Mouse (Mus musculus): ENCODE results near the gene Tgfbr3. TPM values are rescaled to one million over a fixed set of nuclear protein-coding genes. Genes with fewer than 3 reads are reported as not detected.
"Not testable (repeated sequence)": the region's sequence is repeated elsewhere in the genome, so short reads cannot be mapped to it uniquely, and the experiment has no call there.

Gene Tgfbr3
- polyA plus RNA-seq, 1 experiment from 2014 or later = 4.4 TPM

DNA sequence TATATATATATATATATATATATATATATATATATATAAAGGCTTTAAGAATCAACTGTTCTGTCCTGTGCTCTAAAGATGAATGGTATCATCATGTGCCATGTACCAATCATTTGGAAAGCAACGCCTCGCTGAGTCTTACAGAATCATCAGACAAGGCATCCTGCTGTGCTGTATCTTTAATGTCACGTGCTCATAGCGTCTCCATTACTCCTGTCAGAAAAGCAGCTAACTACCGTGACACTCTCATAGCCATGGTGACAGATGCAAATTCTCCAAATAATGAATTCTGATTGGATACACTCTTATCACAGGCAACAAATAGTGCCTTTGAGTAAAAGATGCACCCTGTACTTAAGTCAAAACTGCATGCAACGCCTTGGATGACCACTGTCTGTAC, 40.7 kb downstream of the Tgfbr3 start:
- no peak overlapping the region for H3K4me3 ChIP-seq (ENCODE audit: low read depth, low read length)
- H3K36me3 ChIP-seq (replicated peaks; ENCODE audit: insufficient read depth, low read length) = no peaks in the 10 kb centered on the region
- no peak overlapping the region for H3K9ac ChIP-seq (replicated peaks)
- ATAC-seq = no peak
- no peaks in the 10 kb centered on the region for H3K27me3 ChIP-seq (ENCODE audit: insufficient read depth, low read length)
- H3K4me2 ChIP-seq (ENCODE audit: low read depth, low read length) = no peak overlapping the region
- H3K4me1 ChIP-seq (ENCODE audit: insufficient read depth) = peaks cover 15% of the 10 kb centered on the region
- H3K27ac ChIP-seq (ENCODE audit: low read depth) = no peak overlapping the region
- WGBS (ENCODE audit: insufficient replicate concordance) = 73% methylated on average over 6 of the region's 6 CpGs
- no peaks in the 10 kb centered on the region for H3K9me3 ChIP-seq (ENCODE audit: low read length)
- TF ChIP-seq EP300 (IDR thresholded peaks at IDR 0.05; ENCODE audit: low read depth) = no peak
- no peak for TF ChIP-seq CTCF (IDR thresholded peaks at IDR 0.05; ENCODE audit: low read depth)
- no peak for DNase-seq

DNA sequence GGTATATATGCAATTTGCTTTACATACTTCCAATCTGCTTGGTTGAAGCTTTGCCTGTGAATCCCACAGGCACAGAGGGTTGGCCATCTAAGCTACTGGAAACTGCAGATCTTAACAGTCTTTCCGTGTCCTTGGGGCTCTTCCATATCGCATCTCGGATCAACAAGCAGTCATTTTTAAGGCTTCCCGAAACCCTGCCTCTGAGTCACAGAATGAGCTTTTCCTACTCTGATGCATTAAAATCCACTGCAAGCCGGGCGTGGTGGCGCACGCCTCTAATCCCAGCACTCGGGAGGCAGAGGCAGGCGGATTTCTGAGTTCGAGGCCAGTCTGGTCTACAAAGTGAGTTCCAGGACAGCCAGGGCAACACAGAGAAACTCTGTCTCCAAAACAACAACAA, 41.1 kb downstream of the Tgfbr3 start:
- 88% methylated on average over 10 of the region's 11 CpGs for WGBS (ENCODE audit: insufficient replicate concordance)
- not testable (repeated sequence) for DNase-seq
- H3K4me1 ChIP-seq (ENCODE audit: insufficient read depth) = peaks cover 16% of the 10 kb centered on the region

DNA sequence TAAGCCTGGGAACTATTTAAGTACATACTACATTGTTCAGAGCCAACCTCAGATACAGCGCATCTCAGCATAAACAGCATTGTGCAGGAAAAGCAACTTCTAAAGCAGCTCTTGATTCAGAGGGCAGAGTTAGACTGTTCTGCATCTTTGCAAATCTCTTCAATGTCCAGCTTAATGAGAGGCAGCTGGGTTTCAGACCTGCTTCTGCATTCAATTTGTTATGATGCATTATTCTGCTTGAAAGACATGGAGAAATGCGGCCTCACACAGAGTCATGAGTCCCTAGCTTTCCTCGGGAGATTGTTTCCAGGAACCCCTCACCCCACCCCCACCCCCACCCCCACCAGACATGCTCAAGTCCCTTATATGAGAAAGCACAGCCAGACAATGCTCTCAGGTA, 41.6 kb downstream of the Tgfbr3 start:
- Histone ChIP-seq H3K9me3 (ENCODE audit: low read length) (no peaks in the 10 kb centered on the region), H3K27ac (ENCODE audit: low read depth) (no peak overlapping the region), H3K4me2 (ENCODE audit: low read depth, low read length) (no peak overlapping the region), H3K27me3 (ENCODE audit: insufficient read depth, low read length) (no peaks in the 10 kb centered on the region), H3K36me3 (replicated peaks; ENCODE audit: insufficient read depth, low read length) (no peaks in the 10 kb centered on the region), H3K4me3 (ENCODE audit: low read depth, low read length) (no peak overlapping the region), H3K9ac (replicated peaks) (no peak overlapping the region), H3K4me1 (ENCODE audit: insufficient read depth) (peaks cover 16% of the 10 kb centered on the region)
- no peak for DNase-seq
- TF ChIP-seq CTCF (IDR thresholded peaks at IDR 0.05; ENCODE audit: low read depth) (no peak), EP300 (IDR thresholded peaks at IDR 0.05; ENCODE audit: low read depth) (no peak)
- WGBS (ENCODE audit: insufficient replicate concordance) = 82% methylated on average over 3 of the region's 3 CpGs
- no peak for ATAC-seq

More for the DNA sequence above, 41.1 kb downstream of the Tgfbr3 start:
- H3K27ac ChIP-seq (ENCODE audit: low read depth); ATAC-seq; H3K4me3 ChIP-seq (ENCODE audit: low read depth, low read length); H3K36me3 ChIP-seq (replicated peaks; ENCODE audit: insufficient read depth, low read length); H3K4me2 ChIP-seq (ENCODE audit: low read depth, low read length); H3K9me3 ChIP-seq (ENCODE audit: low read length); H3K9ac ChIP-seq (replicated peaks); H3K27me3 ChIP-seq (ENCODE audit: insufficient read depth, low read length): not testable (repeated sequence)

DNA sequence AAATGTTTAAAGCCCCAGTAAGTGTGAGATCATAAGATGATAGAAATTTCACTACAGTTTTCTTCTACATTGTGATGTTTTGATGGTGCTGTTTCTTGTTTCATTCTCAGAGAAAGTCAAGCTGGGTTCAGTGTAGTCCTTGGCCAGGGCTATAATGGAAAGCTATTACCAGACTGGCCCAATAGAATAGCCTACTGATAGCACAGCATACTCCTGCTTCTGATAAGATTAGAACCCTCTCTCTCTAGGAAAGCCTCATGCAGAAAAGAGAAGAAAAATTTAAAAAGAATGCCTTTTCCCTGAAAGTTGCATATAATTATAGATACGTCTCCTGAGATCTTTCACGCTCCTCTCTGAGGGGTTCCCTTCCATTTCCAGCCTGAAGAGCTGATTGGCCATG, 46.0 kb downstream of the Tgfbr3 start:
- Histone ChIP-seq H3K4me1 (ENCODE audit: insufficient read depth) (peaks cover 7% of the 10 kb centered on the region), H3K27me3 (ENCODE audit: insufficient read depth, low read length) (no peaks in the 10 kb centered on the region), H3K4me3 (ENCODE audit: low read depth, low read length) (no peak overlapping the region), H3K9ac (replicated peaks) (no peak overlapping the region), H3K9me3 (ENCODE audit: low read length) (no peaks in the 10 kb centered on the region), H3K27ac (ENCODE audit: low read depth) (no peak overlapping the region), H3K4me2 (ENCODE audit: low read depth, low read length) (no peak overlapping the region), H3K36me3 (replicated peaks; ENCODE audit: insufficient read depth, low read length) (no peaks in the 10 kb centered on the region)
- ATAC-seq = no peak
- no peak for DNase-seq
- TF ChIP-seq EP300 (IDR thresholded peaks at IDR 0.05; ENCODE audit: low read depth) (no peak), CTCF (IDR thresholded peaks at IDR 0.05; ENCODE audit: low read depth) (no peak)
- WGBS (ENCODE audit: insufficient replicate concordance) = 64% methylated on average over 2 of the region's 2 CpGs

DNA sequence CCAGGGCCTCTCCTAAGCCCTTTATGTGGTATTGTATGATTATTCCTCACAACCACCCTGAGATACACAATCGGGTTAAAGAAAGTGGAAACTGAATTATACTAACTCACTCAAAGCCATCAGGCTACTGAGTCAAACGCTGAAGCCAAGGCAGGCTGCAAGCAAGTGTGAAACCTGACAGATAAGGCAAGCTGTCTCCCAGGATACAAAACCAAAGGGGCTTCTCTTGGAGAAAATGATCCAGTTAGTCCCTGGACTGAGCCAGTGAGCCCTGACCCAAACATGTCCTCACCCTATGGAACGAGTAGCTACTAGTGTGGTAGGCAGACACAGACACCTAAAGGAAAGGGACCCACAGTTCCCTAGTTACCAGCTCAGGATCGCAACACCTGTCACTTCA, 46.4 kb downstream of the Tgfbr3 start:
- Histone ChIP-seq H3K27ac (ENCODE audit: low read depth) (no peak overlapping the region), H3K4me1 (ENCODE audit: insufficient read depth) (peaks cover 11% of the 10 kb centered on the region), H3K4me2 (ENCODE audit: low read depth, low read length) (no peak overlapping the region), H3K9ac (replicated peaks) (no peak overlapping the region), H3K9me3 (ENCODE audit: low read length) (no peaks in the 10 kb centered on the region), H3K27me3 (ENCODE audit: insufficient read depth, low read length) (no peaks in the 10 kb centered on the region), H3K4me3 (ENCODE audit: low read depth, low read length) (no peak overlapping the region), H3K36me3 (replicated peaks; ENCODE audit: insufficient read depth, low read length) (no peaks in the 10 kb centered on the region)
- no peak for DNase-seq
- TF ChIP-seq EP300 (IDR thresholded peaks at IDR 0.05; ENCODE audit: low read depth) = no peak
- TF ChIP-seq CTCF (IDR thresholded peaks at IDR 0.05; ENCODE audit: low read depth) = no peak
- 55% methylated on average over 4 of the region's 4 CpGs for WGBS (ENCODE audit: insufficient replicate concordance)
- no peak for ATAC-seq

DNA sequence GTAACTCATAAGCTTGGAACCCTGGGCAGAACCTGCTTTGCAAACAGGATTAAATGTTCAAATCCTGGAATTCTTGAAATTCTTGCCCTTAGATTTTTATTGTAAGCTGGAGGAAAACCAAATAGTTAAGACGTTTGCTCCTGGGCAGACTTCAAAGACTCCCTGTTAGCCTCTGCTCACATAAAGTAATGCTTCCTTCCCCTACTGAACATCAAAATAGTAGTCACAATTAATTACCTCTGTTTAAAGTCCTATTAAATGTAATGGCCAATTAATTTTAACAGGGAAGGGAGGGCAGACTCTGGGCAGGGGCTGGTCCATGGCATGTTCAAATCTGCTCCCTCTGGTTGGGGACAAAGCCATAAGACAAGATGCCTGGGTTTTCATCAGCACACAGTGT, 49.2 kb downstream of the Tgfbr3 start:
- H3K4me2 ChIP-seq (ENCODE audit: low read depth, low read length) = no peak overlapping the region
- H3K9ac ChIP-seq (replicated peaks) = no peak overlapping the region
- no peaks in the 10 kb centered on the region for H3K27me3 ChIP-seq (ENCODE audit: insufficient read depth, low read length)
- H3K4me1 ChIP-seq (ENCODE audit: insufficient read depth) = peaks cover 36% of the 10 kb centered on the region
- 62% methylated on average over 1 of the region's 1 CpGs for WGBS (ENCODE audit: insufficient replicate concordance)
- ATAC-seq (no peak), DNase-seq (no peak)
- no peak for TF ChIP-seq CTCF (IDR thresholded peaks at IDR 0.05; ENCODE audit: low read depth)
- TF ChIP-seq EP300 (IDR thresholded peaks at IDR 0.05; ENCODE audit: low read depth) = no peak
- no peaks in the 10 kb centered on the region for H3K9me3 ChIP-seq (ENCODE audit: low read length)
- H3K4me3 ChIP-seq (ENCODE audit: low read depth, low read length) = no peak overlapping the region
- H3K36me3 ChIP-seq (replicated peaks; ENCODE audit: insufficient read depth, low read length) = no peaks in the 10 kb centered on the region
- H3K27ac ChIP-seq (ENCODE audit: low read depth) = no peak overlapping the region

DNA sequence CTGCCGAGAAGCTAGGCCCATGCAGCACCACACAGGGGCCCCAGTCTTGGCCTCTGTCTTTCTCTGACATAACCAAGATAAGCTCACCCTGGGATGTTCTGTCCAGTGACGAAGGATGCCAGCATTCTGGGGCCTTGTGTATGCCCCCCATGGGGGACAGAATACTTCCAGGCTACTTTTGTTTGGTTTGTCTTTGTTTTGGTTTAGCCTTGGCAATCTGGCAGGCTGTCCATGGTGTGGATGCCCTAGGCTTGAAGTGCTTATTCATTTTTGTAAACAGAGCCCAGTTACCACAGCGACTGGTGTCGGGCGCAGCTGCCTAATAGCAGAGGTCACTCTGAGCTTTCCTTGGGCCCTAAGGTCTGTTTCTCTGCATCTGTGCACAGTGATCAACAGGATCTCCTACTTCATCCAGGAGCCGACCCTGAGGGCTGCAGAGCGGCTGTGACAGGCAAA, 51.4 kb downstream of the Tgfbr3 start:
- 53% methylated on average over 7 of the region's 7 CpGs for WGBS (ENCODE audit: insufficient replicate concordance)
- no peak overlapping the region for H3K4me2 ChIP-seq (ENCODE audit: low read depth, low read length)
- H3K9me3 ChIP-seq (ENCODE audit: low read length) = no peaks in the 10 kb centered on the region
- DNase-seq = no peak
- no peaks in the 10 kb centered on the region for H3K27me3 ChIP-seq (ENCODE audit: insufficient read depth, low read length)
- no peaks in the 10 kb centered on the region for H3K36me3 ChIP-seq (replicated peaks; ENCODE audit: insufficient read depth, low read length)
- 0 out of 2 replicates have a peak overlapping the region, but pooled peaks have one; percentile 4 for H3K27ac ChIP-seq (ENCODE audit: low read depth)
- H3K4me3 ChIP-seq (ENCODE audit: low read depth, low read length) = no peak overlapping the region
- H3K4me1 ChIP-seq (ENCODE audit: insufficient read depth) = peaks cover 49% of the 10 kb centered on the region
- H3K9ac ChIP-seq (replicated peaks) = no peak overlapping the region
- TF ChIP-seq CTCF (IDR thresholded peaks at IDR 0.05; ENCODE audit: low read depth) (no peak), EP300 (IDR thresholded peaks at IDR 0.05; ENCODE audit: low read depth) (no peak)
- peak; percentile 35; the same call in 1 of the 2 replicates for ATAC-seq
